Mouse (Mus musculus): Measurements from ENCODE around the gene Olfr341. TPM values are rescaled to one million over a fixed set of nuclear protein-coding genes. Genes with fewer than 3 reads are reported as not detected.

Olfr341 gene
- polyA plus RNA-seq (2014; fragmentation: Illumina TruSeq; extraction: RNeasy Lipid Tissue Mini Kit (QIAGEN cat#74804); ENCODE audit: low replicate concordance), result not detected

DNA sequence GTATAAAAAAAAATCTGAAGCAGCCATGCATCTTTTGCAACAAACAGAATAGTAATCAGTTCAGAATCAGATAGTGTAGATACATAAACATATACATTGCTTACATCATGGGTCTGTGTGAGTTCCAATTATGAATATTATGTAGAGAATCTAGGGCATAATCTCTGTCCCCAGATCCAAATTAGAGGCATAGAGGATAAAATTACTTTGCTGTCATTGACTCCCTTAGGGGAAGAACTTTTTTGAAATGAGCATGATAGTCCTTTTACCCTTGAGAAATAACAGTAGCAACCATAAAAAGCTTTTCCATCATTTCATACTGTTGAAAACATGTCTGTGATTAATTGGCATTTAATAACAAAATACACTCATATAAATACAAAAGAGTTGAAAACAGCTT lies at the start of gene Olfr341:
Olfr341 (minus strand) TSS at position 101 of the 400 bp plus-strand sequence.

DNA sequence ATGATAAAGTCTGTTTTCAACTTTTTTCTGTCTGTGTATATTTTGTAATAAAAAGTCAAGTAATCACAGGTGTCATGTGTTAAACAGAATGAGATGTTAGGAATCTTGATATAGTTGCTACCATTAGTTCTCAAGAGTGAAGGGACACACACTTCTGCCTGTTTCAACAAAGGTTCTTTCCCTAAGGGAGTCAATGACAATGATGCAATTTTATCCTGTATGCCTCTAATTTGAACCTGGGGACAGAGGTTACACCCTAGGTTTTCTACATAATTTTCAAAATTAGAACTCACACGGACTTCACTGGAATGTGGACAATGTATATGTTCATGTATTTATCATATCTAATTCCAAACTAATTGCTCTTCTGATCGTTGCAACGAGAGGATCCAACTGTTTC lies 42.4 kb upstream of the Olfr341 start, which contains the start of gene Olfr342:
Olfr342 (plus strand) TSS at position 301 of the 400 bp plus-strand sequence.

DNA sequence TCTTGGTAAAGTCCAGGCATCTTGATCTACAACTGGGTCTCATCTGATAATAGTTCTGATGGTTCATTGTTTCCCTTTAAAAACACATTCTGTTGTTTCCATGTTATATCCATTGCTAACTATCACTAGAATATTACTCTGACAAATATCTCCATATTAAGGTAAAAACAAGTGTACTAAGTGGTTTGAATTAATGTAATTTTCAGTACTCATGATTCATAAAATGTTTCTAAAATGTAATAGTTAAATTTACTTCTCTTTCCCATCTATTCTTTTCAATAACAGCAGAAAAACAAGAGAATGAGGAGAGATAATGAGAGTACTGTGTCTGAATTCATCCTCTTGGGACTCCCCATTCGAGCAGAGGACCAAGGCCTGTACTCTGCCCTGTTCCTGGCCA lies 30.0 kb downstream of the Olfr341 start, which contains the start of gene Olfr340:
Olfr340 (plus strand) TSS at position 301 of the 400 bp plus-strand sequence.

Other genes starting within 250 kb of the Olfr341 start
- gene Olfr338, start 108.9 kb downstream of the Olfr341 start, polyA plus RNA-seq (2014; fragmentation: Illumina TruSeq; extraction: RNeasy Lipid Tissue Mini Kit (QIAGEN cat#74804); ENCODE audit: low replicate concordance), result not detected
- gene Olfr339, start 63.5 kb downstream of the Olfr341 start, polyA plus RNA-seq (2014; fragmentation: Illumina TruSeq; extraction: RNeasy Lipid Tissue Mini Kit (QIAGEN cat#74804); ENCODE audit: low replicate concordance), result not detected
- not detected for gene Olfr340, start 29.9 kb downstream of the Olfr341 start, polyA plus RNA-seq (2014; fragmentation: Illumina TruSeq; extraction: RNeasy Lipid Tissue Mini Kit (QIAGEN cat#74804); ENCODE audit: low replicate concordance)
- not detected for gene Olfr342, start 42.5 kb upstream of the Olfr341 start, polyA plus RNA-seq (2014; fragmentation: Illumina TruSeq; extraction: RNeasy Lipid Tissue Mini Kit (QIAGEN cat#74804); ENCODE audit: low replicate concordance)
- gene Olfr344, start 84.2 kb upstream of the Olfr341 start, polyA plus RNA-seq (2014; fragmentation: Illumina TruSeq; extraction: RNeasy Lipid Tissue Mini Kit (QIAGEN cat#74804); ENCODE audit: low replicate concordance), result not detected
- not detected for gene Olfr345, start 157.6 kb upstream of the Olfr341 start, polyA plus RNA-seq (2014; fragmentation: Illumina TruSeq; extraction: RNeasy Lipid Tissue Mini Kit (QIAGEN cat#74804); ENCODE audit: low replicate concordance)
- gene Olfr346, start 203.3 kb upstream of the Olfr341 start, polyA plus RNA-seq (2014; fragmentation: Illumina TruSeq; extraction: RNeasy Lipid Tissue Mini Kit (QIAGEN cat#74804); ENCODE audit: low replicate concordance), result not detected
- not detected for gene Olfr347, start 249.4 kb upstream of the Olfr341 start, polyA plus RNA-seq (2014; fragmentation: Illumina TruSeq; extraction: RNeasy Lipid Tissue Mini Kit (QIAGEN cat#74804); ENCODE audit: low replicate concordance)

Data from small intestine, adult 10 weeks (tissue).